Mouse (Mus musculus) megakaryocyte, embryonic 14.5 days (primary cell): ENCODE results near the gene Acta2. TPM values are rescaled to one million over a fixed set of nuclear protein-coding genes. Genes with fewer than 3 reads are reported as not detected.
A peak's percentile ranks its signal among the peaks of the same experiment; 100 is the strongest.

Source experiments
- H3K27me3 ChIP-seq: replicated peaks from 2 replicates; pipeline ENCODE3; 2012; ENCODE audit warnings: inconsistent platforms
- H3K36me3 ChIP-seq: replicated peaks from 2 replicates; pipeline ENCODE3; 2012; ENCODE audit warnings: low read length, inconsistent platforms, mixed read lengths
- H3K4me1 ChIP-seq: 2 replicates; pipeline ENCODE4 v1.6.1; 2012; ENCODE audit warnings: inconsistent platforms
- H3K4me3 ChIP-seq: replicated peaks from 2 replicates; pipeline ENCODE3; 2012; ENCODE audit warnings: moderate library complexity, mild to moderate bottlenecking, inconsistent platforms
- H3K9me3 ChIP-seq: 2 replicates; pipeline ENCODE4 v1.6.1; 2012; ENCODE audit warnings: inconsistent platforms
- FLI1 ChIP-seq: IDR thresholded peaks from 2 replicates; pipeline ENCODE4 v1.6.1; 2012; ENCODE audit warnings: low read length, inconsistent platforms, mixed read lengths
- GATA1 ChIP-seq: IDR thresholded peaks from 3 replicates; pipeline ENCODE4 v1.6.1; 2012; ENCODE audit warnings: mixed read lengths, low read length, inconsistent platforms, borderline replicate concordance
- polyA plus RNA-seq: library from polyadenylated mRNA; stranded (reverse); fragments of >175 nt; gene quantifications from 2 replicates; pipeline ENCODE4 v1.2.3, GENCODE M21; 2012; ENCODE audit warnings: low replicate concordance; ENCODE audit not compliant: insufficient read depth

Acta2 gene
- polyA plus RNA-seq, result not detected in 2 replicates

GRCm38 (mm10) chr19:34254880-34255681 is at the start of gene Acta2:
Acta2 (minus strand) TSS chr19:34255590.
- Histone ChIP-seq H3K27me3 (peaks cover 3% of the 10 kb centered on the region), H3K36me3 (no peaks in the 10 kb centered on the region), H3K4me1 (peaks cover 26% of the 10 kb centered on the region), H3K9me3 (no peaks in the 10 kb centered on the region), H3K4me3 (peak within 1 kb of the TSS; percentile 74)
- TF ChIP-seq GATA1 (no peak), FLI1 (no peak)

GRCm38 (mm10) chr19:34304917-34305316 is 49.5 kb upstream of the Acta2 start:
- TF ChIP-seq FLI1, result no peak
- TF ChIP-seq GATA1, result no peak
- Histone ChIP-seq H3K4me3 (no peak overlapping the region), H3K9me3 (no peaks in the 10 kb centered on the region), H3K4me1 (peaks cover 8% of the 10 kb centered on the region), H3K36me3 (peaks cover 20% of the 10 kb centered on the region), H3K27me3 (peaks cover 4% of the 10 kb centered on the region)

GRCm38 (mm10) chr19:34300430-34300829 is 45.0 kb upstream of the Acta2 start:
- Histone ChIP-seq H3K27me3 (peaks cover 2% of the 10 kb centered on the region), H3K4me3 (no peak overlapping the region), H3K36me3 (no peaks in the 10 kb centered on the region), H3K9me3 (no peaks in the 10 kb centered on the region), H3K4me1 (peaks cover 31% of the 10 kb centered on the region)
- TF ChIP-seq FLI1, result no peak
- TF ChIP-seq GATA1, result no peak

- H3K36me3 ChIP-seq, result no peaks in the 10 kb centered on the region
- H3K9me3 ChIP-seq, result no peaks in the 10 kb centered on the region
- H3K4me1 ChIP-seq, result peaks cover 27% of the 10 kb centered on the region
- H3K4me3 ChIP-seq, result no peak overlapping the region
- H3K27me3 ChIP-seq, result peaks cover 2% of the 10 kb centered on the region
- TF ChIP-seq FLI1, result no peak
- no peak for TF ChIP-seq GATA1
Observed at GRCm38 (mm10) chr19:34299229-34299628, 43.8 kb upstream of the Acta2 start.

DNA sequence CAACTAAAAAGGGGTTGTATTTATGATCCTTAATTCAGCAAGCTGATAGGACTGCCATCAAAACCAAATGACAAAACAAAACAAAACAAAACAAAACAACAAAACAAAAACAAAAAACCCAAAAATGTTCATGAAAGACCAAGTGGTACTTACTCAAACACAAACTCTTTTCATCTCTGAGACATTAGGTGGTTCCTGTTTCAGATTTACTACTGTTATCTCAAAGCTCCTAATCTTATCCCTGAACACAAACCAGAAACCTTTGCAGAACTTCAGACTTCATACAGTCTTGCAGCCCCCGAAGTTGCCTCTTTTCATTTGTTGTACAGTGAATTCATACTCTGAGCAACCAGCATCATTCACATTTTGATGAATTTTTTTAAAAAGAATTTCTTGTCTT is 43.1 kb upstream of the Acta2 start:
- no peak for TF ChIP-seq FLI1
- Histone ChIP-seq H3K27me3 (peaks cover 2% of the 10 kb centered on the region), H3K4me1 (peaks cover 34% of the 10 kb centered on the region), H3K4me3 (no peak overlapping the region), H3K36me3 (no peaks in the 10 kb centered on the region), H3K9me3 (no peaks in the 10 kb centered on the region)

DNA sequence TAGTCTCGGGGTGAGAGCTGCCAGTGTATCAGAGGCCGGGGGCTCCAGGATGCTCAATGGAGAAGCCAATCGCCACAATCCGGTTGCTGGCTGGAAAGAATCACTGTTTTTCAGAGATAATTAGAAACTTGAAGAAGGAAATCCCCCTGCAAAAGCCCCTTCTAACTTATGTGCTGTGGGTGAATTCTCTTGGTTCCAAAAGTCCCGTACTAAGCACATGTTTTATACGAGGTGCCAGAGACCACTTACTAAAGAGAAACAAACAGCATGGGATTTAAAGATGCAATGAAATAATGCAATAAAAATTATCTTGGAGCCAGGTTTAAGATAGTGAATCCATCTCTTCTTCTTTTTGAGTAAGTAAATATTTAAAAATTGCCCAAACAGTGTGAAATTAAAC is 40.1 kb upstream of the Acta2 start:
- TF ChIP-seq GATA1 (no peak), FLI1 (no peak)
- peaks cover 57% of the 10 kb centered on the region for H3K4me1 ChIP-seq

DNA sequence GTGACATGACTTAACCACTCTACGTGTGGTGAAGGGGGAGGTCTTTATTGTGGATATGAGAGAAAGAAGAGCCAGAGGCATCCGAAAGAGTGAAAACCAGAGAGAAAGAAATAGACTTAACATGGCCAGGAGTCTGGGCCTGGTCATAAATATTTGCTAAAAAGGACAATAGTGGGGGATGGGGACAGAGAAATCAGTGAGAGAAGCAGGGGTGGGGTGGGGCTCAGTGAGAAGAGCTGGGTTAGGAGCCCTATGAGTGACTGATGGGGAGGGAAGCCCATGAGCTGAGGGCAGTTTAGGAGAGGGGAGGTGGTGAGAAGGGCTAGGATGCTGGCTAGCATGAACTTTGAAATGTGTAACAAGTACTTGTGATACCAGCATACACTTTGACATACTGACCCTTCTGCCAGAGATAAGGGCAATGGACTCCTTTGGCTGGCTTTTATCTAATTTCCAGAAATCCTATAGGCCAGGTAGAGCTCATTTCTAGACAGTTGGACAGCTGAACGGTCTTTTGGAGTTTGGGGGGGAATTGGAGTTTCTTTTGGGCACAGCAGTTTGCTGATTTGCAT is 38.1 kb upstream of the Acta2 start:
- H3K27me3 ChIP-seq, result no peaks in the 10 kb centered on the region
- peak overlapping the region; percentile 65 for H3K4me3 ChIP-seq
- TF ChIP-seq FLI1 (no peak), GATA1 (no peak)
- H3K4me1 ChIP-seq, result peaks cover 58% of the 10 kb centered on the region
- no peaks in the 10 kb centered on the region for H3K36me3 ChIP-seq
- no peaks in the 10 kb centered on the region for H3K9me3 ChIP-seq

More for the DNA sequence above, 40.1 kb upstream of the Acta2 start:
- Histone ChIP-seq H3K9me3 (no peaks in the 10 kb centered on the region), H3K36me3 (no peaks in the 10 kb centered on the region), H3K27me3 (peaks cover 2% of the 10 kb centered on the region), H3K4me3 (no peak overlapping the region)

DNA sequence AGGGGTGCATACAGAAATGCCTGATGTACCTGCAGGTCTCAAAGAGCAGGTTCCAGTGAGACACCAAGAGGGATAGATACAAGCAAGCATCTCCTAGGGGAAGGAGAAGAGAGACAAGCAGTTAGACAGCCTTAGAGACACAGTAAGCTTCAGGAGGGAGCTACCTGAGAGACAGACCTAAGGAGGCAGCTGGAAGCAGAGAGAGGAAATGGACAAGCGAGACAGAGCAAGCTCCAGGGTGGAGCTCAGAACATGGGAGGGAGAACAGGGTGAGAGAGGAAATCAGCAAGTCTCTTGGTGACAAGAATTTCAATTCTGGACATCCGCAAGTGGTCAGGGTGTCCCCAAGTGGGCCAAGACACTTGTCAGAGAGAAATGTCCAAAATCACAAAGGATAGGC is 37.3 kb upstream of the Acta2 start:
- TF ChIP-seq FLI1 (no peak), GATA1 (no peak)
- H3K27me3 ChIP-seq, result no peaks in the 10 kb centered on the region
- H3K36me3 ChIP-seq, result no peaks in the 10 kb centered on the region
- H3K9me3 ChIP-seq, result no peaks in the 10 kb centered on the region
- H3K4me1 ChIP-seq, result peaks cover 59% of the 10 kb centered on the region
- H3K4me3 ChIP-seq, result peak overlapping the region; percentile 72

- Histone ChIP-seq H3K4me3 (peak overlapping the region; percentile 78), H3K4me1 (peaks cover 59% of the 10 kb centered on the region)
Observed at GRCm38 (mm10) chr19:34291956-34292355, 36.6 kb upstream of the Acta2 start.

GRCm38 (mm10) chr19:34291379-34291778 is 36.0 kb upstream of the Acta2 start:
- H3K9me3 ChIP-seq, result no peaks in the 10 kb centered on the region
- H3K36me3 ChIP-seq, result no peaks in the 10 kb centered on the region
- H3K4me1 ChIP-seq, result peaks cover 60% of the 10 kb centered on the region
- H3K27me3 ChIP-seq, result no peaks in the 10 kb centered on the region
- TF ChIP-seq GATA1, result no peak
- TF ChIP-seq FLI1, result no peak
- H3K4me3 ChIP-seq, result peak overlapping the region; percentile 96

More at GRCm38 (mm10) chr19:34291956-34292355, 36.6 kb upstream of the Acta2 start:
- H3K27me3 ChIP-seq, result no peaks in the 10 kb centered on the region
- no peaks in the 10 kb centered on the region for H3K9me3 ChIP-seq
- TF ChIP-seq FLI1 (no peak), GATA1 (no peak)
- H3K36me3 ChIP-seq, result no peaks in the 10 kb centered on the region
